Mouse (Mus musculus) olfactory bulb, adult 2 months (tissue): ENCODE results near the gene Churc1.

Experiments used
- CTCF ChIP-seq: fragments of 200-500 bp; IDR thresholded peaks from 2 replicates; pipeline ENCODE4 v1.5.1; 2012; ENCODE audit warnings: low read depth, mild to moderate bottlenecking, low read length, moderate library complexity; ENCODE audit not compliant: insufficient read depth
- POLR2A ChIP-seq: fragments of 200-500 bp; IDR thresholded peaks from 2 replicates; pipeline ENCODE4 v1.6.1; 2012; ENCODE audit warnings: mild to moderate bottlenecking, low read depth, low read length, moderate library complexity; ENCODE audit not compliant: insufficient read depth

- no peak for TF ChIP-seq CTCF
- TF ChIP-seq POLR2A, result no peak
Measured at GRCm38 (mm10) chr12:76780639-76781468, 15.5 kb downstream of the Churc1 start.
